Comparison of ENCODE assay signal across 21 mouse cellular contexts in genomic region chr2:52984556-52984955, GRCm38 (mm10).
DNase-seq lines count a peak whose midpoint lies in the region; ATAC-seq lines count a peak whose summit lies in the region.
"Had no signal": no experiment of that assay in that cellular context is flagged by ENCODE, and none has a peak within 500 bp of the region (broad histone marks: within the 10 kb centered on the region; RNA-seq: fewer than 3 reads in every experiment).

No protein-coding gene starts in this region.

- no peak for ATAC-seq in forebrain, embryonic 15.5 days (replicated peaks)
- no peak for ATAC-seq in forebrain, embryonic 16.5 days
- no peak for ATAC-seq in limb, embryonic 15.5 days (ENCODE audit: insufficient number of reproducible peaks, low FRiP score, low TSS enrichment, low read depth)
- ATAC-seq: intestine, postnatal 0 days; Patski had no signal

- H3K27ac ChIP-seq in forebrain, embryonic 15.5 days (replicated peaks) = peak overlapping the region; percentile 64; the same call in 1 of the 2 replicates
- H3K27ac ChIP-seq in forebrain, embryonic 16.5 days (ENCODE audit: low read length) = no peak overlapping the region
- H3K27ac ChIP-seq in heart, embryonic 10.5 days = no peak overlapping the region
- peak overlapping the region; percentile 79 for H3K27ac ChIP-seq in limb, embryonic 15.5 days
- H3K27ac ChIP-seq in limb, embryonic 10.5 days = no peak overlapping the region
- H3K27ac ChIP-seq: embryonic facial prominence, embryonic 12.5 days; forebrain, embryonic 13.5 days; heart, adult 2 months; hindbrain, embryonic 12.5 days had no signal

- no peaks in the 10 kb centered on the region for H3K27me3 ChIP-seq in forebrain, embryonic 15.5 days
- H3K27me3 ChIP-seq in forebrain, embryonic 16.5 days (replicated peaks; ENCODE audit: control insufficient read depth, insufficient read depth, low read length) = no peaks in the 10 kb centered on the region
- no peaks in the 10 kb centered on the region for H3K27me3 ChIP-seq in heart, embryonic 10.5 days (ENCODE audit: insufficient read depth, poor library complexity, severe bottlenecking)
- H3K27me3 ChIP-seq in limb, embryonic 15.5 days = no peaks in the 10 kb centered on the region
- no peaks in the 10 kb centered on the region for H3K27me3 ChIP-seq in limb, embryonic 10.5 days (ENCODE audit: low read depth, poor library complexity, severe bottlenecking)
- H3K27me3 ChIP-seq: CH12.LX; embryonic facial prominence, embryonic 12.5 days; forebrain, embryonic 13.5 days; hindbrain, embryonic 12.5 days; hindbrain, embryonic 15.5 days; Patski had no signal

- no peaks in the 10 kb centered on the region for H3K9me3 ChIP-seq in forebrain, embryonic 15.5 days
- H3K9me3 ChIP-seq in forebrain, embryonic 16.5 days (ENCODE audit: control insufficient read depth, low read length) = no peaks in the 10 kb centered on the region
- H3K9me3 ChIP-seq in heart, embryonic 10.5 days = no peaks in the 10 kb centered on the region
- H3K9me3 ChIP-seq in limb, embryonic 15.5 days = no peaks in the 10 kb centered on the region
- no peaks in the 10 kb centered on the region for H3K9me3 ChIP-seq in limb, embryonic 10.5 days (replicated peaks)
- H3K9me3 ChIP-seq: embryonic facial prominence, embryonic 12.5 days; forebrain, embryonic 10.5 days; forebrain, embryonic 13.5 days; G1E; hindbrain, embryonic 12.5 days; hindbrain, embryonic 15.5 days had no signal

- peaks cover 44% of the 10 kb centered on the region for H3K4me1 ChIP-seq in forebrain, embryonic 15.5 days
- peaks cover 23% of the 10 kb centered on the region for H3K4me1 ChIP-seq in forebrain, embryonic 16.5 days (replicated peaks; ENCODE audit: control insufficient read depth, insufficient read depth, low read length)
- H3K4me1 ChIP-seq in heart, embryonic 10.5 days = peaks cover 12% of the 10 kb centered on the region; the same call in 1 of the 2 replicates
- peaks cover 44% of the 10 kb centered on the region for H3K4me1 ChIP-seq in limb, embryonic 15.5 days
- H3K4me1 ChIP-seq in limb, embryonic 10.5 days = peaks cover 32% of the 10 kb centered on the region

- H3K4me2 ChIP-seq in forebrain, embryonic 15.5 days (replicated peaks) = no peak overlapping the region
- no peak overlapping the region for H3K4me2 ChIP-seq in forebrain, embryonic 16.5 days (ENCODE audit: low read length)
- H3K4me2 ChIP-seq in limb, embryonic 15.5 days = no peak overlapping the region
- H3K4me2 ChIP-seq: embryonic facial prominence, embryonic 12.5 days; forebrain, embryonic 13.5 days; heart, embryonic 11.5 days; hindbrain, embryonic 12.5 days; hindbrain, embryonic 15.5 days had no signal

- no peak overlapping the region for H3K4me3 ChIP-seq in forebrain, embryonic 15.5 days
- H3K4me3 ChIP-seq in forebrain, embryonic 16.5 days (replicated peaks; ENCODE audit: low read length) = no peak overlapping the region
- no peak overlapping the region for H3K4me3 ChIP-seq in heart, embryonic 10.5 days
- H3K4me3 ChIP-seq in limb, embryonic 15.5 days = no peak overlapping the region
- no peak overlapping the region for H3K4me3 ChIP-seq in limb, embryonic 10.5 days
- H3K4me3 ChIP-seq: embryonic facial prominence, embryonic 12.5 days; forebrain, embryonic 10.5 days; forebrain, embryonic 13.5 days; heart, adult 2 months; hindbrain, embryonic 12.5 days; hindbrain, embryonic 15.5 days had no signal

- no peaks in the 10 kb centered on the region for H3K36me3 ChIP-seq in forebrain, embryonic 15.5 days
- H3K36me3 ChIP-seq in forebrain, embryonic 16.5 days (ENCODE audit: control insufficient read depth, insufficient read depth) = no peaks in the 10 kb centered on the region
- H3K36me3 ChIP-seq in heart, embryonic 10.5 days = no peaks in the 10 kb centered on the region
- H3K36me3 ChIP-seq in limb, embryonic 15.5 days = no peaks in the 10 kb centered on the region
- H3K36me3 ChIP-seq in limb, embryonic 10.5 days = no peaks in the 10 kb centered on the region
- H3K36me3 ChIP-seq: embryonic facial prominence, embryonic 12.5 days; forebrain, embryonic 10.5 days; G1E; hindbrain, embryonic 12.5 days; hindbrain, embryonic 15.5 days had no signal

- WGBS in forebrain, embryonic 15.5 days = 80% methylated on average over 1 of the region's 1 CpGs
- 58% methylated on average over 1 of the region's 1 CpGs for WGBS in forebrain, embryonic 16.5 days
- WGBS in heart, embryonic 10.5 days = 88% methylated on average over 1 of the region's 1 CpGs
- WGBS in limb, embryonic 15.5 days = 91% methylated on average over 1 of the region's 1 CpGs
- 94% methylated on average over 1 of the region's 1 CpGs for WGBS in limb, embryonic 10.5 days

- DNase-seq in heart, embryonic 10.5 days (ENCODE audit: low spot score) = peak; percentile 59
- no peak for DNase-seq in heart, adult 18-20 months
- no peak for DNase-seq in limb, embryonic 10.5 days (ENCODE audit: low spot score)
- DNase-seq: adrenal gland, postnatal 10 days; adrenal gland, postnatal 36 days; B cell, adult 2 months; gastrocnemius, postnatal 10 days had no signal

- H3K9ac ChIP-seq in forebrain, embryonic 15.5 days (replicated peaks) = no peak overlapping the region
- H3K9ac ChIP-seq in forebrain, embryonic 16.5 days (replicated peaks; ENCODE audit: low read depth, low read length) = no peak overlapping the region
- no peak overlapping the region for H3K9ac ChIP-seq in limb, embryonic 15.5 days
- H3K9ac ChIP-seq: embryonic facial prominence, embryonic 12.5 days; forebrain, embryonic 13.5 days; hindbrain, embryonic 12.5 days; hindbrain, embryonic 15.5 days had no signal

Comparison
In these comparisons a context has a peak if more than half of its experiments do, and no peak if none do; other contexts are left out.
1. H3K27ac ChIP-seq: peak in forebrain, embryonic 15.5 days (single experiment) and limb, embryonic 15.5 days (single experiment); none in forebrain, embryonic 16.5 days (single experiment), heart, embryonic 10.5 days (single experiment) and limb, embryonic 10.5 days (single experiment).